In the genomic region with DNA sequence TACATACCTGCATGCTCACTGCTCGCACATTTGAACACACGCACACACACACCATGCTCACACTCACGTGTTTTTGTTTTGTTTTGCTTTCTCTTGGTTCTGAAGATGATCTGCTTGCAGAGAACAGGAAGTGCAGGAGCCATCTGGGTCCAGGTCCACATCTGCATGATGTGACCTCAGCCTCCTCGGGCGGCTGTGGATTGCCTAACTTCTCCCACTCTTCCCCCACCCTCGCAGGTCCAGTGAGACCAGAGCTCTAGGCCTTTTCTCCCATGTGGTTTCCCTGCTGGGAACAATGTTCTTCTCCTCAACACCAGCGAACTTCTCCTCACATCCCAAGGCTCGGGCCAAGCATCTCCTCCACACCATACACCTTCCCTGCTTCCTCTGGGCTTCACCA, we compare ENCODE assay signal across 14 mouse cellular contexts. TPM values are rescaled to one million over a fixed set of nuclear protein-coding genes. Genes with fewer than 3 reads are reported as not detected.
DNase-seq lines count a peak whose midpoint lies in the region; ATAC-seq and TF ChIP-seq lines count a peak whose summit lies in the region.
"Had no signal": no experiment of that assay in that cellular context is flagged by ENCODE, and none has a peak within 500 bp of the region (broad histone marks: within the 10 kb centered on the region; RNA-seq: fewer than 3 reads in every experiment).

No protein-coding gene starts in this region.

- ATAC-seq in stomach, postnatal 0 days (ENCODE audit: low FRiP score, low TSS enrichment) = no peak
- no peak for ATAC-seq in midbrain, embryonic 15.5 days (replicated peaks)
- ATAC-seq: hindbrain, embryonic 16.5 days had no signal

- no peak for TF ChIP-seq CTCF in spleen, adult 2 months (IDR thresholded peaks at IDR 0.05; ENCODE audit: extremely low read depth, insufficient read depth, insufficient read length, insufficient replicate concordance)
- no peak for TF ChIP-seq CTCF in stomach, postnatal 0 days (IDR thresholded peaks at IDR 0.05; ENCODE audit: low read depth)

- no peaks in the 10 kb centered on the region for H3K36me3 ChIP-seq in spleen, adult 2 months (ENCODE audit: control insufficient read depth, insufficient read depth, low read length)
- H3K36me3 ChIP-seq in stomach, postnatal 0 days (ENCODE audit: control insufficient read depth, insufficient read depth, low read length) = peaks cover 2% of the 10 kb centered on the region; the same call in 1 of the 2 replicates
- peaks cover 5% of the 10 kb centered on the region for H3K36me3 ChIP-seq in midbrain, embryonic 15.5 days (replicated peaks)
- H3K36me3 ChIP-seq: liver, embryonic 13.5 days had no signal

- H3K4me1 ChIP-seq in spleen, adult 2 months (ENCODE audit: control insufficient read depth, insufficient read depth, insufficient read length) = peaks cover 15% of the 10 kb centered on the region
- no peaks in the 10 kb centered on the region for H3K4me1 ChIP-seq in stomach, postnatal 0 days (replicated peaks; ENCODE audit: control insufficient read depth, insufficient read depth)
- no peaks in the 10 kb centered on the region for H3K4me1 ChIP-seq in midbrain, embryonic 15.5 days
- H3K4me1 ChIP-seq: forebrain, embryonic 12.5 days had no signal

- no peaks in the 10 kb centered on the region for H3K9me3 ChIP-seq in stomach, postnatal 0 days (ENCODE audit: control insufficient read depth, low read length)
- H3K9me3 ChIP-seq in midbrain, embryonic 15.5 days = no peaks in the 10 kb centered on the region
- H3K9me3 ChIP-seq: forebrain, embryonic 12.5 days; liver, embryonic 13.5 days had no signal

- no peak for TF ChIP-seq POLR2A in spleen, adult 2 months (IDR thresholded peaks at IDR 0.05; ENCODE audit: low read depth, low read length)

- no peak for TF ChIP-seq EP300 in stomach, postnatal 0 days (optimal IDR thresholded peaks at IDR 0.05)

- no peaks in the 10 kb centered on the region for H3K27me3 ChIP-seq in spleen, adult 2 months (ENCODE audit: control insufficient read depth, insufficient read depth, low read length)
- no peaks in the 10 kb centered on the region for H3K27me3 ChIP-seq in stomach, postnatal 0 days (ENCODE audit: control insufficient read depth, insufficient read depth, low read length)
- H3K27me3 ChIP-seq in midbrain, embryonic 15.5 days (replicated peaks) = no peaks in the 10 kb centered on the region
- H3K27me3 ChIP-seq: forebrain, embryonic 12.5 days; liver, embryonic 13.5 days had no signal

- no peak overlapping the region for H3K4me2 ChIP-seq in stomach, postnatal 0 days (replicated peaks; ENCODE audit: low read depth)
- no peak overlapping the region for H3K4me2 ChIP-seq in midbrain, embryonic 15.5 days
- H3K4me2 ChIP-seq: forebrain, embryonic 12.5 days; liver, embryonic 13.5 days had no signal

- intact Hi-C loops in heart, postnatal 36 days (cut with DNase I) = no loop called here

- peak; percentile 97 for DNase-seq in heart, adult 11 months
- DNase-seq in heart, postnatal 36 days = no peak
- no peak for DNase-seq in spleen, adult 2 months (ENCODE audit: low read depth in 1 of 2, low spot score in 2 of 2)
- DNase-seq in spleen, postnatal 14 days (ENCODE audit: low spot score in 2 of 2) = no peak
- peak; percentile 43 for DNase-seq in induced T-regulatory cell, adult 2 months (ENCODE audit: low read depth)
- no peak for DNase-seq in stomach, postnatal 0 days (ENCODE audit: low spot score)
- DNase-seq: cerebellum, adult 2 months; heart, postnatal 10 days; kidney, adult 8-10 months; kidney, postnatal 36 days; liver, embryonic 13.5 days had no signal

- WGBS in spleen, adult 2 months = 60% methylated on average over 8 of the region's 8 CpGs
- WGBS in stomach, postnatal 0 days = 75% methylated on average over 8 of the region's 8 CpGs
- 86% methylated on average over 8 of the region's 8 CpGs for WGBS in midbrain, embryonic 15.5 days

- no peak overlapping the region for H3K4me3 ChIP-seq in spleen, adult 2 months (ENCODE audit: extremely low read depth, insufficient read depth, insufficient read length)
- H3K4me3 ChIP-seq in stomach, postnatal 0 days (ENCODE audit: low read depth, low read length) = no peak overlapping the region
- H3K4me3 ChIP-seq in midbrain, embryonic 15.5 days = no peak overlapping the region
- H3K4me3 ChIP-seq: forebrain, embryonic 12.5 days; liver, embryonic 13.5 days had no signal

- H3K9ac ChIP-seq in stomach, postnatal 0 days (ENCODE audit: low read length) = no peak overlapping the region
- no peak overlapping the region for H3K9ac ChIP-seq in midbrain, embryonic 15.5 days
- H3K9ac ChIP-seq: forebrain, embryonic 12.5 days; liver, embryonic 13.5 days had no signal

- 0 out of 2 replicates have a peak overlapping the region, but pooled peaks have one; percentile 13 for H3K27ac ChIP-seq in spleen, adult 2 months (ENCODE audit: insufficient read depth, low read length)
- peak overlapping the region; percentile 36; the same call in 1 of the 2 replicates for H3K27ac ChIP-seq in stomach, postnatal 0 days (replicated peaks)
- H3K27ac ChIP-seq in midbrain, embryonic 15.5 days = no peak overlapping the region
- H3K27ac ChIP-seq: forebrain, embryonic 12.5 days; liver, embryonic 13.5 days had no signal

RNA-seq across cellular contexts. Expression of a gene that starts 10.4 kb away (rescaled TPM):
- total RNA-seq in heart, postnatal 36 days (2021) = 10 to 100 TPM; 37.0 to 43.0 TPM
- polyA plus RNA-seq in spleen, adult 2 months (2012; rRNA removed) = 89.7 and 113 TPM in 2 replicates
- polyA plus RNA-seq in stomach, postnatal 0 days (2015; fragmentation: Nextera tagmentation; extraction: Ambion mirVana) = 21.2 and 22.3 TPM in 2 replicates
- 47.9 and 54.9 TPM in 2 replicates for polyA plus RNA-seq in midbrain, embryonic 15.5 days (2015; fragmentation: Nextera tagmentation; extraction: Ambion mirVana)

RNA-seq across cellular contexts. Expression of a gene that starts 41.6 kb away (rescaled TPM):
- 10 to 100 TPM; 55.8 to 60.5 TPM for total RNA-seq in heart, postnatal 36 days (2021)
- 26.3 and 31.3 TPM in 2 replicates for polyA plus RNA-seq in spleen, adult 2 months (2012; rRNA removed)
- 44.8 and 50.8 TPM in 2 replicates for polyA plus RNA-seq in stomach, postnatal 0 days (2015; fragmentation: Nextera tagmentation; extraction: Ambion mirVana)
- polyA plus RNA-seq in midbrain, embryonic 15.5 days (2015; fragmentation: Nextera tagmentation; extraction: Ambion mirVana) = 284 and 297 TPM in 2 replicates

Comparison
In these comparisons a context has a peak if more than half of its experiments do, and no peak if none do; other contexts are left out.
1. DNase-seq: peak in heart, adult 11 months (single experiment) and induced T-regulatory cell, adult 2 months (single experiment); none in heart, postnatal 36 days (0 of 2), spleen, adult 2 months (0 of 2), spleen, postnatal 14 days (0 of 2) and stomach, postnatal 0 days (single experiment).